Mouse (Mus musculus): ENCODE data around the gene Sh3d21.

The Sh3d21 gene

DNA sequence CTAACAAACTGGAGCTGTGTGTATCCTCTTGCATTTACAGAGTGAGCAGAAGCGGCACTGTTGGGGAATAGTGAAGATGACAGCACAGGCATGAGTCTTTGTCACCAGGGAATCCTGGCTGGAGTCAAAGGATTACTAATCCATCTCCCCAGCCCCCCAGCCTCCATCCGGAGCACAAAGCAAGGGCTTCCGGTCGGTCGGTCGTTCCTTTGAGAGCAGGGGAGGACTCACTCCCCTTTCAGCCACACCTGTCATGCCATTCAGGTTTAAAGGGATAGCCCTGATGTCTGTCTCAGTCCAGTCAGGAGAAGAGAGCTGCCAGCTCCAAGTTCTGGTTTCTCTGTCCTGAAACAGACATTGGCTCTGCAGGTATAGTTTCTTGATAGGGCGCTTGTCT, 52.1 kb downstream of the Sh3d21 start:
- intact Hi-C loops (cut with DNase I) = loop anchor here (2.0 kb wide), 1 partner anchor 18 kb away; no protein-coding TSS in a partner anchor

DNA sequence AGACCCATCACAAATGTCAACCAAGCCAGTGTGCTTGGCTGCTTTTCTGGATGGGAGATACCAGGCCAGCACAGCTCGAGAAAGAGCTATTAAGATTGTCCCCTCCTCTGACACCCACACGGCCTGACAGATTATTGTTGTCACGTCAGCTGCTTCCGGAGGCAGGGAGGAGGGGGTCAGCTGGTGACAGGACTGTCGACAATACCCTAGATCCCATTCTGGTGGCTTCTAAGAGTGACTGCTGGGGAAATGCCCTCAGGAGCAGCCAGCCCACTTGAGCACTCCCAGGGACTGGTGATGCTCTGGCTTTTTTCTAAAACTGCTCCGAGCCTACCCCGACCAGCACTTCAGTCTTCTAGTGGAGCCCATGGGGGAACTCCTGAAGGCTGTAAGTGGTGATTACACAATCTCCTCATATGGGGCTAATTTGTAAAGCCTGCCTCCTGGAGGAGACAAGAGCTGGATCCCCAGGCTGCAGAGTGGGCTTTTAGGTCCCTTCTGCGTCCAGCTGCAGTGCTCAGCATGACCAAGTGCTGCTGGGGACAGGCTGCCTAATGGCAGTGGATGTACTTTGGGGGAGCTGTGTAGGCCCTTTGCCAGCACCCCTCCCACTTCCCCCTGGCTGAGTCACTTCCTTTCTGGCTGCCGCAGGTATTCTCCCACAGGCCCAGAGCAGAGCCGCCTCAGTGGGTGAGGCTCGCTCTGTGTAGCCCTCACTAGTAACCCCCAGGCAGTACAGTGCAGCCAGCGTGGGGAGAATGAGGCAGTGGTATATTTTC, 52.7 kb downstream of the Sh3d21 start:
- intact Hi-C loops (cut with DNase I) = loop anchor here (2.0 kb wide), 1 partner anchor 18 kb away; no protein-coding TSS in a partner anchor

DNA sequence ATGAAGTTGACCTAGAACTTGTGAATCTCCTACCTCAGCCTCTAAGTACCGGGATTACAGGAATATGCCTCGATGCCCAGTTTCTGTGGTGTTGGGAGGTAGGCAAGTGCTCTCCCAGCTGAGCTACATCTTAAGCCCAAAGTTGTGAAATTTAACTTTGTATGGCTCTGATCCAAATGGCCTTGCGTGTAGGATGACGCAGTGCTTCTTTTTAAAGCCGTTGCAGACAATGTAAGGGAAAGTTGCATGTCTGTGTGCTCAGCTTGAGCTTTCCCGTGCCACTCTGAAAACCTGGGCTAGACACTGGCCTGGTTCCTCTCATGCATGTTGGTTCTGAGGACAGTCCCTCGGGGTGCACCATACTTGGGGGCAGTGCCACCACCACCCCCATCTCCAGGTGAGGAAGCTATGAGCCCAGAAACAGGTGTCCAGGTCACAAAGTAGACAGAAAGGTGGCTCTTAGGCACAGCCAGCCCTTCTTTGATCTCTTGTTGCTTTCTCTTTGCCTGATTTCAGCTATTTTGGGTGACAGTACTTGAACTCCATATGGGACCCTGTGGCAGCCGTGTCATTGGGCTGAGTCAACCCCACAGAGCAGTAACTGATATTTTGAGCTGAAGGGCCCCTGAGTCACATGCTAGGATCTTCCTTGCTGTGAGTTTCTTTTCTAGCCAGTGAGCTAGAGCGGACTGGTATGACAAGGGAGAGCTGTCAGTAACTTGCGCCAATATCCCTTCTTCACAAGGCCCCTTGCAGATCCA, 53.5 kb downstream of the Sh3d21 start:
- intact Hi-C loops (cut with DNase I) = loop anchor here (2.0 kb wide), 1 partner anchor 17 kb away; no protein-coding TSS in a partner anchor

DNA sequence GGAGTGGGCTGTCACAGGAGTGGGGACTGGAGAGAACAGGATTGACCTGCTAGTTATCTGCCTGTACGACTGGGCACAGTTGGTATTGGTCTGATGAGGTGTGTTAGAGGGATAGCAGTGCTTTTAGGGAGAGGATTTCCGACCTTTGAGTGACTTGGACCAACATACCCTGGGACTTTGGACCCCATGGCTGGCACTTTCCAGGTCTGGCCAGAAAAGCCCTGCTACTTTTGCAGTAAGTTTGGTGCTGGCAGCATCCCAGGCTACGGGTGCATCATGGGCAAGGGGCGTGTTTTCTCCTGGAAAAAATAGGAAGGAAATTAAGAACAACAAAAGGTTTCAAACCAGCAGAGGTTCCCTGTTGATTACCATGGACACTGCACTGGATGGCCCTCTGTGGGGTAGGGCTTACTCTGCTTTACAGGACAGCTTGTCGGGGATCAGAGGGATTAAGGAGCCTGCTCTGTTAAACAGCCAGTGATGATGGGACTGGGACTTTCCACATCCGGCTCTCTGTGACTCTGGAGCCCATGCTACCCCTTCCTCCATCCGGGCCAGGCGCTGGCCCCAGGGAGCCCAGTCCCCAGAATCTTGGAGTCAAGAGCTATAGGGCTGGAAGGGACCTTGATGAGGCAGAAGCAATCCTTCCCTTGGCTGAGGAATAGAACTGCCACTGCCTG, 55.1 kb downstream of the Sh3d21 start:
- intact Hi-C loops (cut with DNase I) = no loop called here

DNA sequence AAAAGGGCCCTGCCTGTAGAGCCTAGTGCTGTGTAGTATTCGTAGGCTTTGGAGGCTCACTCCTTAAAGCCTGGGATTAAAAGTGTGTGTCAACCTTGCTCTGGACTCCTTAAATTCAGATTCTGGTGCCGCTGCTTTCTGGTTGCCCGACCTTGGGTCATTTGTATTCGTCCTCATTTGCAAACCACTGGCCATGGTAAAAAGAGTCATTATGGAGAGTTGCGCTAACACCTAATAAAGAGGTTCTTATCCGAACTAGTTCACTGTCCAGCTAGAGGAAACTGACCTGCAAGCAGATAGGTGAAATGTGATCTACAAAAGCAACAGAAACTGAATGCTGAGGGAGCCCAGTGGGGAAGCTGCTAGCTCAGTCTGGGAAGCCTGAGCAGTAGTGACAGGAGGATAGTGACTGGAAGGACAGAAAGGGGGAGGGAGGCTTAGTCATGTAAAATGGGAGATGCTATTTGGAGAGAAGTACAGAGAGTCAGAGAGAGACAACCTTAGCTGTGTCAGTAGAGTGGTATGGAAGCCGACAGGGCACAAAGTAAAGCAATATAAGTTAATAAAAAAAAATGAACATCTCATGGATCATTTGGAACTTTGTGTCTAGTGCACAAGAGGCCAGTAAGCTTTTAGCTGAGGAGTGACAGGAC, 58.0 kb downstream of the Sh3d21 start:
- intact Hi-C loops (cut with DNase I) = no loop called here

DNA sequence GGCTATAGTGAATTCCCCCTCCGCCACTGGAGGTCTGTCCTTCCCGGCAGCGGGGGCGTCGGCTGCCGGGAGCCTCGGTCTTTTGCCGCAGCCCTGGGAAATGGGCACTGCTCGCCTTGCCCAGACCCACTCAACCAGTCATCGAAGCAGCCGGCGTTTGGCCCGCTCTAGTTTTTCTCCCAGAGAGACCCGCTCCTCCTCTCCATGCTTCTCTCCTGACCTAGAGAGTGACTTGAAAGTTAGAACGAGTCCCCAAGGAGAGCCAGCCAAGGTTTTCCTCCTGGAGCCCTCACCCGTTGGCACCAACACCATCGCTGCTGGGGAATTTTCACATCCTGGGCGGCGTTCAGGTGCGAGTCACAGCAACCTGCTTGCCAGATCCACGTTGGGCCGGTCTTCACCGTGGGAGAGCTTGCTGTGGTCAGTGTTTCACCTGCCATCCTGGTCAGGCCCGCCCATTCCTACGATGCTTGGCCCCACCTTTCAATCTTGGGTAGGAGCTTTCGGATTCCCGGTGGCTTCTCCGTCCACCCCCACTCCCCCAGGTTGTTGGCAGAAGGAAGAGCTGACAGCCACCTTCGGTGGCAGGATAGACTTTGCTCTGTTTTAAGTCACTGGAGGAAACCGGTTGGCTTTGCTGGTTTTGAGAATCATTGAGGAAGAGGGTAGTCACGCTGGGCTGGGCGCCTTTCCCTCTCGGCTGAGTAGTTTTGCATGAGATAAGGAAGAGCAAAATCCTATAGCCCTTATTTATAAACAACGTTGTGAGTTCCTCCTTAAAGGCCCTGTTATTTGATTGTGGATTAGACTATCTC, 58.8 kb downstream of the Sh3d21 start:
- intact Hi-C loops (cut with DNase I) = no loop called here

DNA sequence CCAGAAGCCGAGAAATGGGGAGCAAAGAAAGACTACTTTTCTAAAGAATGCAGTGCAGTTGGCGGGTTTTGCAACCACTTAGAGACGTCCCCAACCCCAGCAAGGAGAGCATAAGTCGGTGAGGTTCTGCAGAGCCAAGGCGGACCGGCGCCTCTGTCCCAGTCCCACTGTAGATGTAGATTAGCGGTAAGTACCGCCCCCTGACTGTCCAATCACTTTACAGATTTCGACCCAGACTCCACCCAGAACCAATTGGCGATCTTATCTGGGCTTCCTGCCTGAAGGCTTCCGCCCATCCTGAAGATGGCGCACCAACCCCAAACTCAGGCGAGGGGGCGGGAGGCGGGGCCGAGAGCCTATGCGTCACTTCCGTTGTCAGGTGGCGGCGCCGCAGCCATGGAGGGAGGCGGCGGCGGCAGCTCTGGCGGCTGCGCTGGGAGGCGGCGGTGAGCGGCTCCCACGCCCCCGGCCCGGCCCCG, 59.7 kb downstream of the Sh3d21 start, which contains the start of gene Stk40:
Gene Stk40, plus strand, starts transcription at position 368 of the 479 bp plus-strand sequence.
- intact Hi-C loops (cut with DNase I) = no loop called here

DNA sequence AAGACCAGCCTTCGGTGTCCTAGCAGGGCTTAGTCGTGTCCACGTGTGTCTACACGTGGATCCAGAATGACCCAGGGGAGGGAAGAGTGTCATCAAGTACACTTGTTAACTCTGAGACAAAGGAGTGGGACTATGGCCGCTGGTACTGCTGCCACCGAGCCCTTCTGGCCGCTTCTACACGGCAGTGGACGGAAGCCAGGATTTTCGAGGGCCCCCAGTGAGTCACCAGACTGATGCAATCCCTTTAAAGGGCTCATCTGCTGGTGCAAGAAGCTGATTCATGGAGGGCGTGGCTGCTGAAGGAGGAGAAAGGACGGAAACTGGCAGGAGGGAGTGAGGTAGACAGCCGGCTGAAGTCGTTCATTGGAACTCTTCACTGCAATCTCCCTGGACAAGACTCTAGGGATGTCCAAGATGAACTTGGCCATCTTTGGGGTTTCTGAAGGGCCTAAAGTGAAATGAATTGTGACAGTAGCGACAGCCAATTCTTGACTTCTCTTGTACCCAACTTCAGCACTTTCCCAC, 60.2 kb downstream of the Sh3d21 start:
- intact Hi-C loops (cut with DNase I) = no loop called here

DNA sequence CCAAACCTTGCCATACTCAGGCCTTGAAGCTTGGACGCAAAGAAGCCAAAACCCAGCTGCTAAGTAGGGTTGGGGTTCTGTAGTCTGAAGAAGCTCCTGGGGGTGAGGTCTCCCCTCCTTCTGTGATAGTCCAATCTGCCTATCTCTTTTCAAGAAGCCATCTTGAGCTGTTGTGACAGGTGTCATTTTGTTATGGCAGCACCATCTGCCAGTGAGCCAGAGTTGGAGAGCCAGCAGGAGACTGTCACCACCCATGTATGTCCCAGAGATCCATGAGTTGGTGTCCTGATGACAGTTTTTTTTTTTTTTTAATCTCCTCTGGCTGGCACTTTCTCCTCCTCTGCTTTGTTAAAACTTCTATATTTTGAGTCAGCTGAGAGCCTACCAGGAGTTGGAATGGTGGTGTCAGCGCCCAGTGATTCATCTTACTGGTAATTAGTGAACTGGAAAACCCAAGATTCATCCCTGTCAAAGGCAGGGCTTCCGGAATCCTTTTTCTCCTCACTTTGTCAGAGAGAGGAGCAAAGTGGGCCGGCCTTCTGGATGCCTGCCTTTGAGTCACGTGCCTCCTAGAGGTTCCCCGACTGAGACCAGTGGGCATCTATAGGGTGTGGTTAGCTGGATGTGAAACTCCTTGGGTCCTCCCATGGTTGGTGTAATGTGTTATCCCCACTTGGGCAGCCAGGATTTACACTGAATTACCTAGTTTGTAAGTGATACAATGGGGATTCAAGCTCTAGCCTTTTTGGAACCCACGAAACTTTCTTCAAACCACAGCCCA, 61.0 kb downstream of the Sh3d21 start:
- intact Hi-C loops (cut with DNase I) = no loop called here

DNA sequence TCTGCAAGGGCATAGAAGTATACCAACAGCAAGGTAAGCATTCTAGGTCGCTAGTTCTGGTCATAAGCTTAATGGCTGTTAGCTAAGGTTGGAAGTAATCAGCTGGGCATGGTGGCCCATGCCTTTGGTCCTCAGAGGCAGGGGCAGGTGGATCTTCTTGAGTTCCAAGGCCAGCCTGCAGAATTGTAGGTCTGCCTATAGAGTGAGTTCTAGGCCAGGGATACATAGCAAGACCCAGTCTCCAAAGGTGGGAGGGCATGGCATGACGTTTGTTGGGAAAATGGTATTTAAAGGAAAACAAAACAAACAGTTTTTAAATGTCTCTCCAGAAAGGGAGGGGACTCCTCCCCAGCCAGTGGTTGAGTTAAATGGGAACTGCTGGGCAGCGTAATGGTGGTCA, 62.5 kb downstream of the Sh3d21 start:
- intact Hi-C loops (cut with DNase I) = no loop called here
